Mouse (Mus musculus): ENCODE results near the gene Sh3pxd2a.

DNA sequence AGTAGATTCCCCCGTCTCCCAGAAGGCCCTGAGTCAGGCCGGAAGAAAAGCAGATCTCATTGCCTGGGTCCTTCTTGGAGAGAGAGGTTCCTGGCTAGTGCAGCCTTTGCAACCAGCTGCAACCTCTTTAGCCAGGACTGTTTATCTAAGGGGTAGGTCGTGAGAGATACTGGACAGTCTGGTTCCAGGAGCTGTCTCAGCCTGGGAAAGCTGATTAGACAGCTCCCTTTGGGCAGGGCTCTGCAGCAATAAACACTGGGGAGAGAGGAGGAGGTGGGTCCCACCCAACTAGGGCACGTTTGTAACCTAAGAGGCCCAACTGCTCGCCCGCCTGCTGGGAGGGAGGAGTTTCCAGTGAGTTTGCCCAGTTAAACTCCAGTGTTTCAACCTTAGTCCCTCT lies 61.2 kb downstream of the Sh3pxd2a start:
- TF ChIP-seq POLR2A (IDR thresholded peaks at IDR 0.05; ENCODE audit: low read depth, low read length) (no peak), CTCF (IDR thresholded peaks at IDR 0.05; ENCODE audit: borderline replicate concordance, insufficient read depth, low read length) (no peak)
